Comparison of ENCODE assay signal across 9 mouse cellular contexts in the genomic region with DNA sequence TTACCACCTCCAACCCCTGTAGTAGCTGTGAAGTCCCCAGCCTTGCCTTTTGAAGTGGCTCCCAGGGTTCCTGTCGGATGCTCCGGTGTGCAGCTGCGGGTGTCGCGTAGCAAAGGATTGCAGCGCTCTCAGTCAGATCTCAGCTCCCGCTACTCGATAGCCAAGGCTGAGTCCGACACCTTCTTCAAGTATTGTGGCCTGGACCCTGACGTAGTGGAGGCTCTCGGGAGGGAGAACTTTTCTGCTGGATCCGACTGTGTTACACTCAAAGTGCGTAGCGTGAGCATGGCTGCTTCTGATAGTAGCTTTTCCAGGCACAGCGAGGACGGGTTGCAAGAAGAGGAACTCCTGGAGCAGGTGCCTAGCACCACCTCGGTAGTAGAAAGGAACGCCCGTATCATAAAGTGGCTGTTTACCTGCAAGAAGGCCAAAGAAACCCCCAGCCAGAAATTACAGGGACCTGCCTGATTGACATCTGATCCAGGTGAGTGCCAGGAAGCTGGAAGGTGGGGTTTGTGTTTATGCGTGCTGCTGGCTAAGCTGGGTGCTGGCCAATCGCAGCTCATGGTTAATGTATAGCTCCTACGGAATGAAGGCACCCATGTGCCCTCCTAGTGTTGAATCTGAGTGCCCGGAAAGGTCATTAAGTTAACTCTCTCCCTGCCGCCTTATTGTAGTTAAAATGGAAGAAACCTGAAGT. TPM values are rescaled to one million over a fixed set of nuclear protein-coding genes. Genes with fewer than 3 reads are reported as not detected.
DNase-seq lines count a peak whose midpoint lies in the region; ATAC-seq and TF ChIP-seq lines count a peak whose summit lies in the region.
"Had no signal": no experiment of that assay in that cellular context is flagged by ENCODE, and none has a peak within 500 bp of the region (broad histone marks: within the 10 kb centered on the region; RNA-seq: fewer than 3 reads in every experiment).

No protein-coding gene starts in this region.

- H3K4me1 ChIP-seq in hindbrain, embryonic 12.5 days, result peaks cover 17% of the 10 kb centered on the region
- no peaks in the 10 kb centered on the region for H3K4me1 ChIP-seq in limb, embryonic 14.5 days (ENCODE audit: control insufficient read depth, insufficient read depth, low read length)
- H3K4me1 ChIP-seq in midbrain, embryonic 15.5 days, result peaks cover 18% of the 10 kb centered on the region

- no peaks in the 10 kb centered on the region for H3K9me3 ChIP-seq in hindbrain, embryonic 12.5 days (replicated peaks)
- H3K9me3 ChIP-seq in limb, embryonic 14.5 days (ENCODE audit: control insufficient read depth, low read length), result no peaks in the 10 kb centered on the region
- H3K9me3 ChIP-seq in midbrain, embryonic 15.5 days, result no peaks in the 10 kb centered on the region

- WGBS in hindbrain, embryonic 12.5 days, result 2% methylated on average over 24 of the region's 24 CpGs
- WGBS in limb, embryonic 14.5 days, result 2% methylated on average over 24 of the region's 24 CpGs
- 3% methylated on average over 24 of the region's 24 CpGs for WGBS in midbrain, embryonic 15.5 days

- peaks cover 56% of the 10 kb centered on the region for H3K27me3 ChIP-seq in hindbrain, embryonic 12.5 days
- peaks cover 44% of the 10 kb centered on the region for H3K27me3 ChIP-seq in limb, embryonic 14.5 days (ENCODE audit: control insufficient read depth, insufficient read depth, low read length)
- H3K27me3 ChIP-seq in midbrain, embryonic 15.5 days (replicated peaks), result peaks cover 42% of the 10 kb centered on the region

- H3K27ac ChIP-seq in hindbrain, embryonic 12.5 days, result no peak overlapping the region
- H3K27ac ChIP-seq in limb, embryonic 14.5 days (replicated peaks; ENCODE audit: low read depth, low read length), result no peak overlapping the region
- H3K27ac ChIP-seq in midbrain, embryonic 15.5 days, result no peak overlapping the region

- peak overlapping the region; percentile 35 for H3K4me3 ChIP-seq in hindbrain, embryonic 12.5 days
- peak overlapping the region; percentile 47 for H3K4me3 ChIP-seq in limb, embryonic 14.5 days (replicated peaks; ENCODE audit: low read length)
- H3K4me3 ChIP-seq in midbrain, embryonic 15.5 days, result peak overlapping the region; percentile 35

- peak; percentile 22 to 74 for DNase-seq in adrenal gland, adult (ENCODE audit: inconsistent age in 2 of 2, low spot score in 1 of 2)
- no peak for DNase-seq in adrenal gland, postnatal 25 days
- peak; percentile 23 for DNase-seq in urinary bladder, postnatal 25 days (ENCODE audit: low spot score)
- DNase-seq in urinary bladder, postnatal 4 days (ENCODE audit: low spot score in 2 of 2), result no peak
- no peak for DNase-seq in limb, embryonic 14.5 days (ENCODE audit: low spot score)
- no peak for DNase-seq in thymus, postnatal 25 days

- no peak for TF ChIP-seq POLR2A in limb, embryonic 14.5 days (IDR thresholded peaks at IDR 0.05; ENCODE audit: borderline replicate concordance, extremely low read depth, insufficient read depth, insufficient read length)

- no peaks in the 10 kb centered on the region for H3K36me3 ChIP-seq in hindbrain, embryonic 12.5 days
- H3K36me3 ChIP-seq in limb, embryonic 14.5 days (ENCODE audit: control insufficient read depth, insufficient read depth, low read length), result no peaks in the 10 kb centered on the region
- H3K36me3 ChIP-seq in midbrain, embryonic 15.5 days (replicated peaks), result no peaks in the 10 kb centered on the region

- ATAC-seq in hindbrain, embryonic 12.5 days (ENCODE audit: low FRiP score), result peak; percentile 68
- no peak for ATAC-seq in limb, embryonic 14.5 days (ENCODE audit: low FRiP score, low read depth)
- ATAC-seq in midbrain, embryonic 15.5 days (replicated peaks), result peak; percentile 71

- H3K9ac ChIP-seq in hindbrain, embryonic 12.5 days, result peak overlapping the region; percentile 14; the same call in 1 of the 2 replicates
- H3K9ac ChIP-seq in limb, embryonic 14.5 days (ENCODE audit: low read depth, low read length, severe bottlenecking), result no peak overlapping the region
- H3K9ac ChIP-seq in midbrain, embryonic 15.5 days, result no peak overlapping the region

- H3K4me2 ChIP-seq in hindbrain, embryonic 12.5 days (replicated peaks), result peak overlapping the region; percentile 68
- H3K4me2 ChIP-seq in limb, embryonic 14.5 days (replicated peaks; ENCODE audit: low read depth, low read length, severe bottlenecking), result peak overlapping the region; percentile 56
- peak overlapping the region; percentile 98 for H3K4me2 ChIP-seq in midbrain, embryonic 15.5 days

RNA-seq across cellular contexts. Expression of a gene that starts 1.3 kb away (rescaled TPM):
- total RNA-seq in adrenal gland, postnatal 25 days (2021), result 0.38 and 0.52 TPM in 2 replicates
- 0.21 and 0.30 TPM in 2 replicates for polyA plus RNA-seq in hindbrain, embryonic 12.5 days (2016; fragmentation: Nextera tagmentation; extraction: Ambion mirVana)
- 0.03 and 0.09 TPM in 2 replicates for polyA plus RNA-seq in limb, embryonic 14.5 days (2012; rRNA removed)
- polyA plus RNA-seq in limb, embryonic 14.5 days (2014; fragmentation: Nextera tagmentation; extraction: Ambion mirVana), result 0.40 TPM in 1 of 2 replicates, not detected in the other
- polyA plus RNA-seq in midbrain, embryonic 15.5 days (2015; fragmentation: Nextera tagmentation; extraction: Ambion mirVana), result 0.06 TPM in 2 replicates
- total RNA-seq: layer of hippocampus, adult 18-20 months had no signal

Comparison
In these comparisons a context has a peak if more than half of its experiments do, and no peak if none do; other contexts are left out.
1. DNase-seq: peak in adrenal gland, adult (2 of 2) and urinary bladder, postnatal 25 days (single experiment); none in adrenal gland, postnatal 25 days (single experiment), urinary bladder, postnatal 4 days (0 of 2), limb, embryonic 14.5 days (single experiment) and thymus, postnatal 25 days (single experiment).
2. Peak in every context shown above with its lines, with median percentiles within 50 percentile points of each other: H3K4me2 ChIP-seq and H3K4me3 ChIP-seq.